Mouse (Mus musculus): Measurements from ENCODE around the gene Myo16. TPM values are rescaled to one million over a fixed set of nuclear protein-coding genes. Genes with fewer than 3 reads are reported as not detected.
A peak's percentile ranks its signal among the peaks of the same experiment; 100 is the strongest.

Myo16 gene
- 1.5 and 1.7 TPM in 2 replicates for polyA plus RNA-seq (2015; fragmentation: Nextera tagmentation; extraction: Ambion mirVana)

- H3K27ac ChIP-seq (replicated peaks), result 0 out of 2 replicates have a peak within 1 kb of the TSS, but pooled peaks have one; percentile 8
- no peaks in the 10 kb centered on the region; the same call in 1 of the 2 replicates for H3K27me3 ChIP-seq (ENCODE audit: control insufficient read depth, insufficient read depth, low read length)
- H3K4me3 ChIP-seq (ENCODE audit: low read depth, low read length), result peak within 1 kb of the TSS; percentile 51
- no peaks in the 10 kb centered on the region for H3K9me3 ChIP-seq (ENCODE audit: control insufficient read depth, low read length)
- no peaks in the 10 kb centered on the region for H3K36me3 ChIP-seq (ENCODE audit: control insufficient read depth, insufficient read depth, low read length)
- TF ChIP-seq EP300 (optimal IDR thresholded peaks at IDR 0.05) (no peak), CTCF (IDR thresholded peaks at IDR 0.05; ENCODE audit: low read depth) (no peak)
- H3K4me2 ChIP-seq (replicated peaks; ENCODE audit: low read depth), result peak within 1 kb of the TSS; percentile 95
- WGBS, result 2% methylated on average over 54 of the region's 61 CpGs
- DNase-seq (ENCODE audit: low spot score), result peak; percentile 59
- H3K9ac ChIP-seq (ENCODE audit: low read length), result peak within 1 kb of the TSS; percentile 53
- no peaks in the 10 kb centered on the region for H3K4me1 ChIP-seq (replicated peaks; ENCODE audit: control insufficient read depth, insufficient read depth)
- peak; percentile 58 for ATAC-seq (ENCODE audit: low FRiP score, low TSS enrichment)
Measured at GRCm38 (mm10) chr8:10153611-10154438, at the start of gene Myo16. Gene Myo16, plus strand, starts transcription at chr8:10153911.

DNA sequence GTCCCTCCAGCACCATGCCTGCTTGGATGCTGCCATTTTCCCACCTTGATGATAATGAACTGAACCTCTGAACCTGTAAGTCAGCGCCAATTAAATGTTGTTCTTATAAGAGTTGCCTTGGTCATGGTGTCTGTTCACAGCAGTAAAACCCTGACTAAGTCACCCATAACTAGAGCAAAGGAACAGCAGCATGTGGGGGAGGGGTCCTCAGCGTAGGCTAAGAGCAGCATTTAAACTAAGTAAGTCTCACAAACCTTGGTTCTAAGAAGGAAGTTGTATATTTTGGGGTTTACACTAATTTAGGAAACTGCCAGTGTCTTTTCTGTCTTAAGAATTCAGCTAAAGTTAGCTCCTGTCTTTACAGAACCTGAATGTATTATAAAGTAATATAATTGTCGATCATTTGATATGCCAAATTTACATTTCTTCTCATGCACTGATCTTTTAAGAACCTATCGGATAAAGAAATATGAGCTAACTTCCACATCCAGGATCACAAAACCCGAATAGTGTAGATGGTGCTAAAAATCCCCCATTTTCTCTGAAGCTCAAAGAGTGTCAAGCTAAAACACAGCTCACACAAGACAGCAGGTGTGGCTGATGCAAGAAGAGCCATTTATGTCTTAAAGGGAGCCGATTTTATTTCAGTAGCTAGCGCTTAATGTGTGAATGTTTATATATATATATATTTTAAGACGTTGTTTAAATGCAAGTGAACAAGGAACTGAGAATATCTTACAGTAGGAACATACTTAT lies 45.0 kb upstream of the Myo16 start:
- WGBS, result 83% methylated on average over 8 of the region's 8 CpGs
- no peak overlapping the region for H3K4me2 ChIP-seq (replicated peaks; ENCODE audit: low read depth)
- H3K27ac ChIP-seq (replicated peaks), result no peak overlapping the region
- no peaks in the 10 kb centered on the region for H3K36me3 ChIP-seq (ENCODE audit: control insufficient read depth, insufficient read depth, low read length)
- H3K9ac ChIP-seq (ENCODE audit: low read length), result no peak overlapping the region
- DNase-seq (ENCODE audit: low spot score) (no peak), ATAC-seq (ENCODE audit: low FRiP score, low TSS enrichment) (no peak)
- no peaks in the 10 kb centered on the region for H3K27me3 ChIP-seq (ENCODE audit: control insufficient read depth, insufficient read depth, low read length)
- H3K4me1 ChIP-seq (replicated peaks; ENCODE audit: control insufficient read depth, insufficient read depth), result no peaks in the 10 kb centered on the region
- H3K9me3 ChIP-seq (ENCODE audit: control insufficient read depth, low read length), result no peaks in the 10 kb centered on the region
- no peak overlapping the region for H3K4me3 ChIP-seq (ENCODE audit: low read depth, low read length)
- TF ChIP-seq EP300 (optimal IDR thresholded peaks at IDR 0.05), result no peak
- TF ChIP-seq CTCF (IDR thresholded peaks at IDR 0.05; ENCODE audit: low read depth), result no peak

DNA sequence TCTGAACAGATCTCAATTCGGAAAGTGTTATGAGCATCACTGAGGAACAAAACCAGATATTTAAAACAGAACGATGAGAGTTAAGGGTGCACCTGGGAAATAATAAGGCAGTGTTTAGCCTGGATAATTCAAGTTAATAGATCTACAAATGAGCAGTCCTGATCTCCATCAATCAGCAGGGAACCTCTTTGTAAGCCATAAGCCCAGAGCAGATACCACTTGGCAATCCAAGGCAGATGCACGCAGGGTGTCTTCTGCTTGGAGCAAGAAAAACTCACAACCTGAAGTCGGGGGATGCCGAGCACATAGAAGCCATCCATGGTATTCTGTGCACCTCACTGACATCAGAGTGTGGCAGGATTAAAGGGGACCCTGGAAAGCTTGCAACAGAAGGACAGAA lies 31.0 kb upstream of the Myo16 start:
- Histone ChIP-seq H3K27ac (replicated peaks) (no peak overlapping the region), H3K4me1 (replicated peaks; ENCODE audit: control insufficient read depth, insufficient read depth) (no peaks in the 10 kb centered on the region), H3K36me3 (ENCODE audit: control insufficient read depth, insufficient read depth, low read length) (no peaks in the 10 kb centered on the region), H3K4me3 (ENCODE audit: low read depth, low read length) (no peak overlapping the region), H3K4me2 (replicated peaks; ENCODE audit: low read depth) (no peak overlapping the region), H3K27me3 (ENCODE audit: control insufficient read depth, insufficient read depth, low read length) (no peaks in the 10 kb centered on the region), H3K9ac (ENCODE audit: low read length) (no peak overlapping the region), H3K9me3 (ENCODE audit: control insufficient read depth, low read length) (no peaks in the 10 kb centered on the region)
- 88% methylated on average over 5 of the region's 5 CpGs for WGBS
- TF ChIP-seq CTCF (IDR thresholded peaks at IDR 0.05; ENCODE audit: low read depth), result no peak
- no peak for TF ChIP-seq EP300 (optimal IDR thresholded peaks at IDR 0.05)
- DNase-seq (ENCODE audit: low spot score) (no peak), ATAC-seq (ENCODE audit: low FRiP score, low TSS enrichment) (no peak)

DNA sequence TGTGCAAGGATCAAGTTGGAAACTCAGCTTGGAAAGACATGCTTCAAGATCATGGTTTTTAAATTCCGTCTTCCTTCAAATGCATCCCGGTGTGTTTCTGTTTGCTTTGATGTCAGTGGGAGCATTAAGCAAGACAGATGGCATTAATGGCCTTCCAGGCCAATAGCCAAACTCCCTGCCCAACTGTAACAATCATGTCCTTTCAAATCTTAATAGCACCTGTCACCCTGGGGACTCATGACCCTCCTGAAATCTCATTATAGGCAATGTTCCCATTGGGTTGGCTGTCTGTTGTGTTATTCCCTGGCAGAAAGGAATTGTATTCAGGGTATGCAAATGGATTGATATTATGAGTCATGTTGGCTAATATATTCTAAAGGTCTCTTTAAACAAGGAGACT lies 30.3 kb upstream of the Myo16 start:
- no peak overlapping the region for H3K27ac ChIP-seq (replicated peaks)
- ATAC-seq (ENCODE audit: low FRiP score, low TSS enrichment) (no peak), DNase-seq (ENCODE audit: low spot score) (no peak)
- no peak overlapping the region for H3K9ac ChIP-seq (ENCODE audit: low read length)
- no peaks in the 10 kb centered on the region for H3K27me3 ChIP-seq (ENCODE audit: control insufficient read depth, insufficient read depth, low read length)
- H3K4me2 ChIP-seq (replicated peaks; ENCODE audit: low read depth), result no peak overlapping the region
- no peaks in the 10 kb centered on the region for H3K36me3 ChIP-seq (ENCODE audit: control insufficient read depth, insufficient read depth, low read length)
- H3K4me1 ChIP-seq (replicated peaks; ENCODE audit: control insufficient read depth, insufficient read depth), result no peaks in the 10 kb centered on the region
- TF ChIP-seq EP300 (optimal IDR thresholded peaks at IDR 0.05) (no peak), CTCF (IDR thresholded peaks at IDR 0.05; ENCODE audit: low read depth) (no peak)
- no peak overlapping the region for H3K4me3 ChIP-seq (ENCODE audit: low read depth, low read length)
- no peaks in the 10 kb centered on the region for H3K9me3 ChIP-seq (ENCODE audit: control insufficient read depth, low read length)
- WGBS, result 49% methylated on average over 2 of the region's 2 CpGs

DNA sequence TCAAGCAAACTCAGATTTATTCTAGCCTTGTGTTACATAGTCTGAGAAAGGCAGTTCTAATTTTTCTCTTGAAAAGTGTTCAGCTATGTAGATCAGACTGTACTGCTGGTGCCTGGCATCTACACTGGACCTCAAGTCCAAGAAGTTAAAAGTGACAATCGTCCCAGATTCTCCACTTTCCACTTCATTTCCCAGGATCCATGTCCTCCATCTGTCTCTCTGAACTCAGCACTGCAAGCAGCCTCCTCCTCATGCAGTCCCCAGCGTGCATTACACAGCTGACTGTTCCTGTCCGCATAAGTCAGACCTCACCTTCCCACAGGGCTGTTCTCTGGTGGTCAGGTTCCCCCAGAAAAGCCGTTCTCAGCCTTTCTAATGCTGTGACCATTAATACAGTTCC lies 28.0 kb upstream of the Myo16 start:
- no peaks in the 10 kb centered on the region for H3K9me3 ChIP-seq (ENCODE audit: control insufficient read depth, low read length)
- H3K27ac ChIP-seq (replicated peaks), result no peak overlapping the region
- DNase-seq (ENCODE audit: low spot score) (no peak), ATAC-seq (ENCODE audit: low FRiP score, low TSS enrichment) (no peak)
- no peak for TF ChIP-seq CTCF (IDR thresholded peaks at IDR 0.05; ENCODE audit: low read depth)
- TF ChIP-seq EP300 (optimal IDR thresholded peaks at IDR 0.05), result no peak
- H3K36me3 ChIP-seq (ENCODE audit: control insufficient read depth, insufficient read depth, low read length), result no peaks in the 10 kb centered on the region
- 72% methylated on average over 4 of the region's 4 CpGs for whole genome bisulfite sequencing
- H3K4me1 ChIP-seq (replicated peaks; ENCODE audit: control insufficient read depth, insufficient read depth), result no peaks in the 10 kb centered on the region
- H3K27me3 ChIP-seq (ENCODE audit: control insufficient read depth, insufficient read depth, low read length), result no peaks in the 10 kb centered on the region
- no peak overlapping the region for H3K9ac ChIP-seq (ENCODE audit: low read length)
- H3K4me3 ChIP-seq (ENCODE audit: low read depth, low read length), result no peak overlapping the region
- H3K4me2 ChIP-seq (replicated peaks; ENCODE audit: low read depth), result no peak overlapping the region

Measured in stomach, postnatal 0 days (tissue).